Mouse (Mus musculus) brain, embryonic 14.5 days (tissue): ENCODE results near the gene Gm11020. TPM values are rescaled to one million over a fixed set of nuclear protein-coding genes. Genes with fewer than 3 reads are reported as not detected.
A peak's percentile ranks its signal among the peaks of the same experiment; 100 is the strongest.
"Not testable (repeated sequence)": the region's sequence is repeated elsewhere in the genome, so short reads cannot be mapped to it uniquely, and the experiment has no call there.

Source experiments
- DNase-seq: peaks from one replicate; pipeline ENCODE4 v3.0.0-alpha.2; 2011; ENCODE audit warnings: low read depth
- CTCF ChIP-seq: fragments of 200-500 bp; IDR thresholded peaks from 2 replicates; pipeline ENCODE4 v1.5.1; 2012; ENCODE audit warnings: inconsistent platforms, mild to moderate bottlenecking, moderate library complexity, borderline replicate concordance; ENCODE audit not compliant: insufficient read depth, insufficient read length; ENCODE audit errors: extremely low read depth
- POLR2A ChIP-seq: fragments of 200-500 bp; IDR thresholded peaks from 2 replicates; pipeline ENCODE4 v1.6.1; 2012; ENCODE audit warnings: mild to moderate bottlenecking, inconsistent platforms, borderline replicate concordance; ENCODE audit not compliant: poor library complexity, insufficient read depth, insufficient read length, severe bottlenecking; ENCODE audit errors: extremely low read depth
- polyA plus RNA-seq: library from polyadenylated mRNA; depleted of rRNA; stranded (reverse); fragments of >200 nt; gene quantifications from 2 replicates; pipeline ENCODE4 v1.2.3, GENCODE M21; 2012; rRNA removed

Gene Gm11020
- polyA plus RNA-seq: not detected in 2 replicates

DNA sequence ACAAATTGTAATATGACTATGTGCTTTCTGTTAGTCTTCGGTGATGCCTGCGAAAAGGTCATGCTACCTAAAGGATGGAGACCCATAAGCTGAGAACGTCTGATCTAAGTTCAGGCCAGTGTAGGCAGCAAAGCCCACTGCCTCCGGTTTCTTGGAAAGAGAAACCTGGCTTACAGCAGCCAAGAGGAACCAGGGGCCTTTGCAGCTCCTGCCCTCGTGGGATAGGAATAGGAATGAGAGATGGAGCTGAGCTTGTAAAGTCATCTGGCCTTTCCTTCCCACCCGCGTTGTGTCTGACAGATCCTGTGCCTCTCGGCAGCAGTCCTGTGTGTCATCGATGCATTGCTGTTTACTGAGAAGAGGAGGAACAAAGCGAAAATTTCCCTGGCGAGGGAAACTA is at the start of gene Gm11020:
TSS of gene Gm11020 (plus strand) at position 301 of the 400 bp plus-strand sequence.
- DNase-seq: not testable (repeated sequence)

DNA sequence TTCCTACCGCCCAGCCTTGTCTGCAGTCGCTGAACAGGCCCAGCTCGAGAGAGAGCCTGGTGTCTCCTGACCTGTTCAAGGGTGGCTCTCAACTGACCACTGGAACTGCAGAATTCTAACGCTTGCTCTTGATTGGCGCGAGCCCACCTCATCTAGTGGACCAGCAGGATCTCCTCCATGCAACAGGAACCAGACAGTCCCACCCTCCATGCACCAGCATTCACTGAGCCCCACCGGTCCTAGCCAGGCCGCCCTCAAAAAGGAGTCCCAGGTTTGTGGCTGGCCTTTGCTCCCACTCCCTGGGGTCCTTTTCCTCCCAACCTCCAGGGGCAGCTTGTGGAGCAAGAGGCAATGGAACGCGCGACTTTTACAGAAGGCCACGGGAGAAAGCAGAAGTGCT is 28.3 kb upstream of the Gm11020 start, which contains the start of gene Cmtm2a:
TSS of gene Cmtm2a (minus strand) at position 101 of the 400 bp plus-strand sequence.
- not testable (repeated sequence) for DNase-seq

DNA sequence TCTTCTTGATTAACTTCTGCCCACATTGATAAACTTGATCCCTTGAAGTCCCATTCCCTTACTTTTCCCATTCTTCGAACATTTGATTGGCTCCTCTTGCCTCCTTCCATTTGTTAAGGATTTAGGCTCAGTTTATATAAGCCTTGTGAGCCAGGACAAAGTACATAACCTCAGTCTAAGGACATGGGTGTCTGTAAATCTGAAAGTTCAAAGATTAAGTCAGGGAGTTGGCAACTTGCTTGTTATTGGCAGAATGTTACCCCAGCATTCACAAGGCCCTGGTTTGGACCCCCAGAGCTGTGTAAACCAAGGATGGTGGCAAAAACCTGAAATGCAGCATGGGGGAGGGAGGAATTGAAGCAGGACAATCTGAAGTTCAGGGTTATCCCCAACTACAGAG is 27.0 kb upstream of the Gm11020 start:
- TF ChIP-seq CTCF (no peak), POLR2A (no peak)

DNA sequence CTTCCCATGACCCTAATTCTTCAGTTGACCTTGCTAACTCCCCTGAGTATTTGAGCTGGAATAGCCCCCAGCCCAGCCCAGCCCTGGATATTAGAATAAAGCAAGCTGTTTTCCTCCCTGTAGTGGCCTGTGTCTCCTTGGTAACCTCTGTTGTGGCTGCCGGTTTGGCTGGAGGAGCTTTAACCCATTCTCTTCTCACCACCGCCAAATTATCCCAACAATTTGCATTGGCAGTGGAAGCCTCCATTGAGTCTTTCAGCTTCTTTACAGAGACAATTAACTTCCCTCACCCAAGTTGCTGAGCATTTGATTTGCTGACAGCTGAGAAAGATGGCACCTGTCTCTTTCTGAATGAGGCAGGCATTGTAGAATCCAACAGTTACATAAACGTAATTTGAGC is 19.8 kb upstream of the Gm11020 start:
- DNase-seq: peak; percentile 86

More for the DNA sequence above, 27.0 kb upstream of the Gm11020 start:
- DNase-seq: no peak

DNA sequence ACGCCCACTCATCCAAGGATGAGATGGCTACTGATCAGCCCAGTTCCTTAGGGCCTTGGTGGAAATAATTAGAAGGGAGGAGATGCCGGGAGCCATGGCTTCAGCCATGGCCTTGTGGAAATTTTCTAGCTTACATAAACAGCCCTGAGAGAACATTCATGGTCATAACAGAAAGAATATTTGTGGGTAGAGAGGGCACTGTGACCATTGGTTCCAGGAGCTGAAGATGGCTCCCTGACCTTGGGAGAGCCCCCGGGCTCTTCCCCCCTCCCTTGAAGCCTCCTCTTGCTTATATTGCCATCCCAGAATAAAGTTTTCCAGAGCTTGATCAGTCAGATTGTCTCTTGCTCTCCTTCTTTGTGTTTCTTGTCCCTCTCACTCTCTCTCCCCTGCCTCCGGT is 18.8 kb upstream of the Gm11020 start:
- DNase-seq: not testable (repeated sequence)

DNA sequence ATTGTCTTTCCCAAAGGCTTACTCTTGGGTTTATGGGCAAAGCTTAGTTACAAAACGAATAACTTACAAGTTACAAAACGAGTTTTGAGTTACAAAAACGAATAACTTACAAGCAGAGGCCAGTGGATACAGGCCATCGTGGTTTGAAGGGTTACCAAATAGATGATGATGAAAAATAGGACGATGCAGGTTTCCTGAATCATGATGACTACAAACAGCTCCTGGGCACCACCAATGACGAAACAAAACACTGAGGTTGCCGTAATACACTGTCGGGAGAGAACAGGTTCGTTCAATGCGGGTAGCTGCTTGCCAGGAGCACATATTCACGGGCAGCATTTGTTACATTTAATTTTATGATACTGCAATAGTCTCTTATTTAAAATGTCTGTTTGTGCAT is 16.4 kb upstream of the Gm11020 start:
- no peak for DNase-seq
- no peak for TF ChIP-seq POLR2A
- no peak for TF ChIP-seq CTCF

DNA sequence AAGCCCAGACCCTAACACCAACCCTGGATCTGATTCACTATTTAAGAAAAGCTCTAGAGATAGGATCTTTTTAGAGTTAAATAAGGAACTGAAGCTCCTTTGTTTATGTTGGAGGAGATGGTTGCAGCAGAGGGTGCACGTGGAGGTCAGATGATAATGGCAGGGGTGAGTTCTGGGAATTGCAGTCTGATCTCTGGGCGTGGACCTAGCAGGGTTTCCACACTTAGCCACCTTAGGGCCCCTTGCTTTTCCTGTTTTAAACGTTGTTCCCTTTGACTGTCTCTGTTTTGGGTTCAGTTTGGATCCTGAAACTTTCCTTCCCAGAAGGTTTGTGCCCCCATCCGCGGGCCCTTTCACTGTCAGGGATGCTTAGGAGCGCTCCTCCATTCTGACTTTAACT is 13.0 kb upstream of the Gm11020 start:
- not testable (repeated sequence) for DNase-seq

DNA sequence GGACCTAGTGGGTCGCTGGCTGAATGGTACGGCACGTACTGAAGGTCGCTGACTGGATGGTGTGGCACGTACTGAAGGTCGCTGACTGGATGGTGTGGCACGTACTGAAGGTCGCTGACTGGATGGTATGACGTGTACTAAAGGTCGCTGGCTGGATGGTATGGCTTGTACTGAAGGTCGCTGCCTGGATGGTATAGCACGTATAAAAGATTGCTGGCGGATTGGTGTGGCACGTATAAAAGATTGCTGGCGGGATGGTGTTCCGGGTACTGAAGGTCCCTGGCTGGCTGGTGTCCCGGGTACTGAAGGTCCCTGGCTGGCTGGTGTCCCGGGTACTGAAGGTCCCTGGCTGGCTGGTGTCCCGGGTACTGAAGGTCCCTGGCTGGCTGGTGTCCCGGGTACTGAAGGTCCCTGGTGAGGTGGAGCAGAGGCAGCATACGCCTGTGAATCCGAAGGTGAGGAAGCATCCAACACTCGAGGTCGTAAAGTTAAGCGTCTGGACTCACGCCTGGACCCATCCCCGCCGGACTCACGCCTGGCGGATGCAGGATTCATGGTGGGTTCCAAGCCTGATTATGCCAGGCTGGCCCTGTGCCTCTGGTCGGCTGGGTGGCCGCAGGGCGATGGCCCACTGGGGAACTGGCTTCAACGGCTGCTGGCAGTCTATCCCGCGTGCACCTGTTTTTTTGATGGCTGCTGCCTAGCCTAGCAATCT is 11.8 kb upstream of the Gm11020 start, which contains the start of the genes Gm45711 and Cmtm1:
TSS of gene Gm45711 (minus strand) at position 641 of the 715 bp plus-strand sequence.
TSS of gene Cmtm1 (minus strand) at position 705 of the 715 bp plus-strand sequence.
- DNase-seq: not testable (repeated sequence)

DNA sequence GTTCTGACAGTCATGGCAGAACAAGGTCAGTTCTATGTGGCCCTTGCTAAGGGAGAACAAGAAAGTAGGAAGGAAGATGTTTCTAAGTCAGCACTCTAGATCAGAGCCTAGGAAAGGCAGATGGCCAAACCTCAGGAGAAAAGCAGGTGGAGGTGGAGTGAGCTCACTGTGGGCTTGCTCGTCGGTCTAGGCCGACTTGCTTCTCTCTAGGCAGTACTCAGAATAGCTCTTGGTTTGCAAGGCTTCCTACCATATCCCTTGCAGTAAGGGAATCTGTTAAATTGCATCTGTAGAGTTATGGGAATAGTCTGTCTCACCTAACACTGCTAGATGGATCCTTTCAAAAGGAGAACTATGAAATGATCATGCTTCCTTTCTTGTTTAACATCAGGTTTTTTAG is 9.3 kb upstream of the Gm11020 start:
- DNase-seq: not testable (repeated sequence)

DNA sequence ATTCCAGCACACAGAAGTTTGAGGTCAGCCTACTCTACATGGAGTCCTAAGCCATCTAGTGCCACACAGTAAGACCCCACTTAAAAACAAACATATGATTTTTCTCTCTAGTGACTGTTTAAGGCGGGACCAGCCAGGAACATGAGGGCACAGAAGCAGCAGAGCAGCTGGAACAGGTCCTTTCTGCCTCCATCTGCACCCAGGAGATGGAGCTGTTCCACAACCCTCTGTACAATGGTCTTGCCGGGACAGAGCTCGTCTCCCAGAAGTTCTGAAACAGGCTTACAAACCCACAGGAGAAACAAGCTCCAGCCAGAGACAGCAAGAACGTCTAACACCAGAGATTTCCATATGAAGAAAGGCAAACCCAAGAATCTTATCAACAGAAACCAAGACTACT is 8.1 kb upstream of the Gm11020 start:
- no peak for DNase-seq
- TF ChIP-seq CTCF (no peak), POLR2A (no peak)

DNA sequence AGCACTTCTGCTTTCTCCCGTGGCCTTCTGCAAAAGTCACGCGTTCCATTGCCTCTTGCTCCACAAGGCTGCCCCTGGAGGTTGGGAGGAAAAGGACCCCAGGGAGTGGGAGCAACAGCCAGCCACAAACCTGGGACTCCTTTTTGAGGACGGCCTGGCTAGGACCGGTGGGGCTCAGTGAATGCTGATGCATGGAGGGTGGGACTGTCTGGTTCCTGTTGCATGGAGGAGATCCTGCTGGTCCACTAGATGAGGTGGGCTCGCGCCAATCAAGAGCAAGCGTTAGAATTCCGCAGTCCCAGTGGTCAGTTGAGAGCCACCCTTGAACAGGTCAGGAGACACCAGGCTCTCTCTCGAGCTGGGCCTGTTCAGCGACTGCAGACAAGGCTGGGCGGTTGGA is 563 bp downstream of the Gm11020 start, which contains the start of gene Cmtm2b:
TSS of gene Cmtm2b (plus strand) at position 301 of the 400 bp plus-strand sequence.
- not testable (repeated sequence) for DNase-seq

DNA sequence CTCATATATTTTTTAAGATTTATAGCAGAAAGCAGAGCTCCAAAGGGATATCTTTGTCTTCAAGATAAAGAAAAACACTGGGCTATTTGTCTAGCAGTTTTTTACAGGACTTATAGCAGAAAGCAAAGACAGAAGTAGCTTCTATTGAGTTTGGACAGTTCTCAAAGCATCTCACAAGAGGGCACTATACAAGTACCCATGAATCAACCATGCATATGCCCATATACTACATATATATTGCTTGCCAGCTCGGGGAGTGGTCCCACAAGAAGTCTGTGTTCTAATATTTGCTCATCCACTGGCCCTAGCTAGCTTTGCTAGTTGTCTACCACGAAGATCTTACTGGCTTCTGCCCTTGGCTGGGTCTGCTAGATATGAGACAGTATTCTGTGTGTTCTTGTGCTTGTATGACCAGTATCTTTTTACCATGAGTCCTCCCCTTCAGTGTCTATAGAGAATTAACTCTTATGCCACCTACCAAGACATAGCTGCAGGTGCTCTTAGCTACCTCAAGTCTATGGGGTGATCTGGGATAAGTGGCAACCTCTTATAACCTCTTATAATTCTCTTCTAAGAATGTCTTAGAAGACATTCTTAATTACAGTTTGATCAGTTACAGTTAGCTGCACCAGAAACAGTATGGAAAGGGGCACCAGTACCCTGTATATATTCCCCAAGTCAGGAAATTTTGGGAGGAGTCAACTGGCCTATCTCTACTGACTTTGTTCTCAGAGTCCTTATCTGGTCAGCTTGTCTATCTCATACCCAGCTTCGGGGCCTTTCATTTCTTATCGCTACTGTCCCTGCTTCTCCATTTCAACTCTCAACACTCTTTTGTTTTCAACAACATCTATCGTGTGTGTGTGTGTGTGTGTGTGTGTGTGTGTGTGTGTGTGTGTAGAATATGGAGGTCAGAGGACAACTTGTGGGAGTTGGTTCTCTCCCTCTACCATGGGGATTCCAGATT is 11.6 kb downstream of the Gm11020 start:
- TF ChIP-seq POLR2A (no peak), CTCF (no peak)
- no peak for DNase-seq

DNA sequence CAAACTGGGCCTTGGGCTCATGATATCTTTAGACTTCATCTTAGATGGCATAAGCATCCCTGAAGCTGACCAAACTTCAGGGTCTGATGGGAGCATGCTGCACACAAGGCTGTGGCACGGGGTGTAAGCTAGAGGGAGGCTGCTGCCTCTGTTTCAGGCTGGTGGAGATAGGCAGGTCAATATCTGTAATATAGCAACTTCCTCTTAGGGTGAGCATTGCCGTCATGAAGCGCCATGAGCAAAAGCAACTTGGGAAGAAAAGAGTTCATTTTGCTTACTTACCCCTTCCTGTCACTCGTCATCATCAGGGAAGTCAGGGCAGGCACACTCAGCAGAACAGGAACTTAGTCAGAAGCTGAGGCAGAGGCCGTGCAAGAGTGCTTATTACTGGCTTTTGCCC is 12.4 kb downstream of the Gm11020 start:
- DNase-seq: no peak
- TF ChIP-seq POLR2A: no peak
- no peak for TF ChIP-seq CTCF
